Mouse (Mus musculus): ENCODE data around the gene Map4. TPM values are rescaled to one million over a fixed set of nuclear protein-coding genes. Genes with fewer than 3 reads are reported as not detected.

Gene Map4
- polyA plus RNA-seq, 1 experiment from 2014 or later = 30.4 TPM

DNA sequence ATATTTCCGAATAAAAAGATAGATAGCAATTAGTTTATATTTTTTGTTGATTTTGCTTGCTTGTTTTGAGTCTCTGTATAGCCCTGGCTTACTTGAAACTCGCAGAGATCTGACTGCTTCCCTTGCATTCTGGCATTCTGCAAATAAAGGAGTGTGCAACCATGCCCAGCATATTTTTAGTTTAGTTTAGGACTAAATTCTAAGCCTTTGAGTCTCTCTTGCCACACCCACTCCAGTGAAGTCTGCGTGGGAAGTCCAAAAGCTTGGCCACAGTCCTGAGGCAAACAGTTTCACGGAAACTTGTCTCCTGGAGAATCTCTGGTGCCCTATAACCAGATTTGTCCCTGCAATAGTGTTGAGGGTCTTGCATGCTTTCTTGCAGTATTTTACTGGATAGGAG, 113.1 kb downstream of the Map4 start:
- DNase-seq (ENCODE audit: low spot score) (no peak), ATAC-seq (replicated peaks; ENCODE audit: low FRiP score) (no peak)
- WGBS = 87% methylated on average over 4 of the region's 4 CpGs
- Histone ChIP-seq H3K27me3 (replicated peaks; ENCODE audit: control insufficient read depth, insufficient read depth, low read length) (no peaks in the 10 kb centered on the region), H3K27ac (ENCODE audit: low read depth, low read length) (no peak overlapping the region), H3K4me1 (replicated peaks; ENCODE audit: control insufficient read depth, insufficient read depth, low read length) (no peaks in the 10 kb centered on the region), H3K9ac (ENCODE audit: low read depth, low read length) (no peak overlapping the region), H3K36me3 (ENCODE audit: control insufficient read depth, insufficient read depth, low read length) (no peaks in the 10 kb centered on the region), H3K9me3 (ENCODE audit: control insufficient read depth, low read length) (no peaks in the 10 kb centered on the region), H3K4me3 (ENCODE audit: low read depth, low read length) (no peak overlapping the region), H3K4me2 (no peak overlapping the region)

DNA sequence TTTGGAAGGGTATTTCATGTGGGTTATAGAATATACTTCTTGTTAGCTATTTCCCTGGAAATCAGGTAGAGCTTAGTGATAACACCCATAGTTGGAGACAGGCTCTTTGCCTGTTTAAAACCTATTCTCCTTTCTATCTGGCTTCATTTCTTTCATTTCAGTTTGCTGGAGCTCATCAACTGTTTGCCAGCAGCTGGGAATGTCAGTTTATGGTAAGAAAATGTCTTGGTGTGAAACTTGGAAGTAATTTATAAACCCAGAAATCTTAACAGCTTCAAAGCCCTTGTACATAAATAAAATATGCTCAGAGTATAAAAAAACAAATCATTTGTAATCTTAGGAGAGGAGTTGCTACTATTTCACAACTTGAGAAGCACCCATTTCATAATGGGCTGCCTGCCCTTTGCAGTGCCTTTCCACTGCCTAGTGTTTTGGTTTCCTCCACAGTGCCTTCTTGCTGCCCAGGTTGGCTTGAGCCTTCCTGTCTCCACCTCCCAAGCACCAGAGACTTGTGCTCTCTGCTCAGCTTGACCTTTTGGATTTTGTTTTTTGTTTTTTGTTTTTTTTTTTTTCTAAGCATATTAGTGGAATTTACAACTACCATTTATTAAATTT, 114.6 kb downstream of the Map4 start:
- H3K27ac ChIP-seq (ENCODE audit: low read depth, low read length) = no peak overlapping the region
- DNase-seq (ENCODE audit: low spot score) (no peak), ATAC-seq (replicated peaks; ENCODE audit: low FRiP score) (no peak)
- H3K4me1 ChIP-seq (replicated peaks; ENCODE audit: control insufficient read depth, insufficient read depth, low read length) = no peaks in the 10 kb centered on the region
- no peak overlapping the region for H3K4me2 ChIP-seq
- H3K27me3 ChIP-seq (replicated peaks; ENCODE audit: control insufficient read depth, insufficient read depth, low read length) = no peaks in the 10 kb centered on the region
- no peaks in the 10 kb centered on the region for H3K9me3 ChIP-seq (ENCODE audit: control insufficient read depth, low read length)
- H3K9ac ChIP-seq (ENCODE audit: low read depth, low read length) = no peak overlapping the region
- H3K36me3 ChIP-seq (ENCODE audit: control insufficient read depth, insufficient read depth, low read length) = no peaks in the 10 kb centered on the region
- no peak overlapping the region for H3K4me3 ChIP-seq (ENCODE audit: low read depth, low read length)

DNA sequence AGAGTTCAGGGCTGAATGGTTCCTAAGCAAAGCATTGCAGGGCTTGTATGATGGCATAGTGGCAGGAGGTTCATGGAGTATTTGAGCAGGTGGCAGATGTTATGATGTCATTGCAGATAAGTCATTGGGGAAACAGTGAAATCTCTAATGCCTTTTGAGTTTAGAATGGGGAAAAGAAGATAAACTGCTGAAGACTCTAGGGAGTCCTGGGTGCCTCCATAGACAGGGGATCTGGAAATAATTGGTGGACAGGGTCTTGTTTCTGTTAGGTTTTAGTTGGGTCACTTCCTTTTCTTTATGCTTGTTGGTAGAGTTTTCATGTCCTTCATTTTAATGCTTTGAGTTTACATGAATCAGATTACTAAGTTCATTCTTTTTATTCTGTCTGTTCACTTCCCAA, 116.0 kb downstream of the Map4 start:
- Histone ChIP-seq H3K27ac (ENCODE audit: low read depth, low read length) (no peak overlapping the region), H3K4me1 (replicated peaks; ENCODE audit: control insufficient read depth, insufficient read depth, low read length) (no peaks in the 10 kb centered on the region), H3K9me3 (ENCODE audit: control insufficient read depth, low read length) (no peaks in the 10 kb centered on the region), H3K4me2 (no peak overlapping the region), H3K4me3 (ENCODE audit: low read depth, low read length) (no peak overlapping the region), H3K27me3 (replicated peaks; ENCODE audit: control insufficient read depth, insufficient read depth, low read length) (no peaks in the 10 kb centered on the region), H3K9ac (ENCODE audit: low read depth, low read length) (no peak overlapping the region), H3K36me3 (ENCODE audit: control insufficient read depth, insufficient read depth, low read length) (no peaks in the 10 kb centered on the region)
- no peak for DNase-seq (ENCODE audit: low spot score)
- no peak for ATAC-seq (replicated peaks; ENCODE audit: low FRiP score)

DNA sequence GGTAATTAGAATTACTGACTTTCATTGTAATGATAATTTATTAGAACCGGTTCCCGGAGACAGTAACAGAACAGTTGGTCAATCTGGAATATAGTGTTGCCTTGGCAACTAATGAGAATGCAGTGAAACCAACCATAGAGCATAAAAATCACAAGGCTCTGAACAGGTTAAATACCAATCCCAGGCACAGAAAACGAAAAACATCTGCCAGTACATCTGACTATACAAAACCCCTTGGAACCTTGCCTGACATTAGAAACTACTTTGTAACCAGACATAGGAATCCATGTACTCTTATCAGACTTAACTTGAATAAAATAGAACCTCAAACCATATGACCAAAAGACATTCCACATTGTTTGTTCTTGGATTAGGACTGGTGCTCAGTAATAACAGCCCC, 116.6 kb downstream of the Map4 start:
- no peak overlapping the region for H3K4me3 ChIP-seq (ENCODE audit: low read depth, low read length)
- no peak for ATAC-seq (replicated peaks; ENCODE audit: low FRiP score)
- no peaks in the 10 kb centered on the region for H3K27me3 ChIP-seq (replicated peaks; ENCODE audit: control insufficient read depth, insufficient read depth, low read length)
- H3K9me3 ChIP-seq (ENCODE audit: control insufficient read depth, low read length) = no peaks in the 10 kb centered on the region
- H3K4me1 ChIP-seq (replicated peaks; ENCODE audit: control insufficient read depth, insufficient read depth, low read length) = no peaks in the 10 kb centered on the region
- H3K4me2 ChIP-seq = no peak overlapping the region
- no peak overlapping the region for H3K27ac ChIP-seq (ENCODE audit: low read depth, low read length)
- no peaks in the 10 kb centered on the region for H3K36me3 ChIP-seq (ENCODE audit: control insufficient read depth, insufficient read depth, low read length)
- no peak for DNase-seq (ENCODE audit: low spot score)
- 79% methylated on average over 3 of the region's 3 CpGs for WGBS
- no peak overlapping the region for H3K9ac ChIP-seq (ENCODE audit: low read depth, low read length)

DNA sequence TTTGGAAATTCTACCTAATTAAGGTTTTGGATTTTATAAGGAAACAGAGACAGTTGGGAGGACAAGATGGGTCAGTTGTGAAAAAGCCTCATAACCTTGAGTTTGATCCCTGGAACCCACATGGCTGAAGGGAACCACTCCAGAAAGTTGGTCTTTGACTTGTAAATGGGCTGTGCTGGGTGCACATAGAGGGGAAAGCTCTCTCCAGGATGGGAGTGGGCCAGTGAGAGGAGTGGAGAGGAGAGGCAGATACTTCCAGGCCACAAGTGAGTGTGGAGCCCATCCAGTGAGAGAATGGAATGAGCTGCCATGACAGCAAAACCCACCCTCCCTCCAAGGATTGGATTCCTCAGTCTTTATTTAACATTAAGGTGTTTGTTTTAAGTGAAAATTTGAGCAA, 119.9 kb downstream of the Map4 start:
- Histone ChIP-seq H3K4me1 (replicated peaks; ENCODE audit: control insufficient read depth, insufficient read depth, low read length) (no peaks in the 10 kb centered on the region), H3K36me3 (ENCODE audit: control insufficient read depth, insufficient read depth, low read length) (no peaks in the 10 kb centered on the region), H3K9ac (ENCODE audit: low read depth, low read length) (no peak overlapping the region), H3K27me3 (replicated peaks; ENCODE audit: control insufficient read depth, insufficient read depth, low read length) (no peaks in the 10 kb centered on the region), H3K4me2 (no peak overlapping the region), H3K27ac (ENCODE audit: low read depth, low read length) (no peak overlapping the region), H3K4me3 (ENCODE audit: low read depth, low read length) (no peak overlapping the region), H3K9me3 (ENCODE audit: control insufficient read depth, low read length) (no peaks in the 10 kb centered on the region)
- no peak for DNase-seq (ENCODE audit: low spot score)
- no peak for ATAC-seq (replicated peaks; ENCODE audit: low FRiP score)

DNA sequence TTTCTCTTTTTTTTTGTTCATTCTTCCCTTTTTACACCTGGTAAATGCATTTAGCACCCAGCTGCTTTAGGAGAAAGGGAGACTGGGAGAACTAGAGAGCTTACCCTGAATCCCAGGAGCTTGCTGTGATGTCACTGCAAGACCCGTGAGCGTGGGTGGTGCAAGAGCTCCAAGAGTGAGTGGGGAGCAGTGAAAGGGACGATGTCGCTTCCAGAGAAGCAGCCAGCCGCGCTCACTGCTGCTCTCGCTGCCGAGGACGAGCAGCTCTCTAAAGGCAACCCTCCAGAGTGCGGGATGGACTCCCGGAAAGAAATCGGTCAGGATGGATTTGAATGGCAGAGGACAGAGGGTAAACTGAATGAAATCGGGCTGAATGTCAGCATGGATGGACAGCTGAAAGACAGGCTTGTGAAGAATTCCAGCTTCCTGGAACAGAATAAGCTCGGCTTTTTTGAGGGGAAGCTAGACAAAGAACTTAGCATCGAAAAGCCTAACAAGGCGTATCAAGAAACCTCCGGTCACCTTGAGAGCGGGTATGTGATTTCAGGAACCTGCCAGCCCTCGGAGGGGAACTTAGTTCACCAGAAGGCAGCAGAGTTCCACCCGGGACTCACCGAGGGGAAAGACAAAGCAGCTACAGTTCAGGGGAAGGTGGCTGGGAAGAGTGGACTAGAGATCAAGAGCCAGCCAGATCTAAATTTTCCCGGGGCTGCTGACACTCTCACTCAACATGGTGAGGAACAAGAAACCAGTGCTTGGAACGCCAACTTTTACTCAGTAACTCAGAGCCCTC, 120.8 kb downstream of the Map4 start:
- H3K4me1 ChIP-seq (replicated peaks; ENCODE audit: control insufficient read depth, insufficient read depth, low read length) = no peaks in the 10 kb centered on the region
- no peak overlapping the region for H3K4me2 ChIP-seq
- no peak for DNase-seq (ENCODE audit: low spot score)
- no peaks in the 10 kb centered on the region for H3K9me3 ChIP-seq (ENCODE audit: control insufficient read depth, low read length)
- no peaks in the 10 kb centered on the region for H3K36me3 ChIP-seq (ENCODE audit: control insufficient read depth, insufficient read depth, low read length)
- no peak overlapping the region for H3K9ac ChIP-seq (ENCODE audit: low read depth, low read length)
- no peaks in the 10 kb centered on the region for H3K27me3 ChIP-seq (replicated peaks; ENCODE audit: control insufficient read depth, insufficient read depth, low read length)
- no peak overlapping the region for H3K27ac ChIP-seq (ENCODE audit: low read depth, low read length)
- no peak for ATAC-seq (replicated peaks; ENCODE audit: low FRiP score)
- no peak overlapping the region for H3K4me3 ChIP-seq (ENCODE audit: low read depth, low read length)
- 78% methylated on average over 23 of the region's 23 CpGs for WGBS

DNA sequence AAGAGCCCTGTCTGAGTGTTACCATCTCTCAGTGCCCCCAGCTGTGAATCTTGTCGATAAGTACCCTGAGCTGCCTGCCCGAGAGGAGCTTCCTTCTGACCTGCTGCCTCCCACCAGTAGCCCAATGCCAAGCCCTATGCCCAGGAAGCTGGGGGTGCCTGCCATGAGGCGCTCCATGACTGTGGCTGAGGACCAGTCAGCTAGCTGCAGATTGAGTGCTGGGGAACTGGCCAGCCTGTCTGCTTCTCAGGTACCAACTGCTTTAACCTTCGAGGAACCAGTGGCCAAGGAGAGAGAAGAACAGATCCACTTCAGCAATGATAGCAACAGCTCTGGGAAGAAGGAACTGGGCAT, 121.7 kb downstream of the Map4 start:
- ATAC-seq (replicated peaks; ENCODE audit: low FRiP score) (no peak), DNase-seq (ENCODE audit: low spot score) (no peak)
- H3K4me3 ChIP-seq (ENCODE audit: low read depth, low read length) = no peak overlapping the region
- no peaks in the 10 kb centered on the region for H3K4me1 ChIP-seq (replicated peaks; ENCODE audit: control insufficient read depth, insufficient read depth, low read length)
- H3K36me3 ChIP-seq (ENCODE audit: control insufficient read depth, insufficient read depth, low read length) = no peaks in the 10 kb centered on the region
- no peaks in the 10 kb centered on the region for H3K9me3 ChIP-seq (ENCODE audit: control insufficient read depth, low read length)
- no peaks in the 10 kb centered on the region for H3K27me3 ChIP-seq (replicated peaks; ENCODE audit: control insufficient read depth, insufficient read depth, low read length)
- no peak overlapping the region for H3K9ac ChIP-seq (ENCODE audit: low read depth, low read length)
- H3K27ac ChIP-seq (ENCODE audit: low read depth, low read length) = no peak overlapping the region
- 85% methylated on average over 4 of the region's 4 CpGs for WGBS
- no peak overlapping the region for H3K4me2 ChIP-seq

DNA sequence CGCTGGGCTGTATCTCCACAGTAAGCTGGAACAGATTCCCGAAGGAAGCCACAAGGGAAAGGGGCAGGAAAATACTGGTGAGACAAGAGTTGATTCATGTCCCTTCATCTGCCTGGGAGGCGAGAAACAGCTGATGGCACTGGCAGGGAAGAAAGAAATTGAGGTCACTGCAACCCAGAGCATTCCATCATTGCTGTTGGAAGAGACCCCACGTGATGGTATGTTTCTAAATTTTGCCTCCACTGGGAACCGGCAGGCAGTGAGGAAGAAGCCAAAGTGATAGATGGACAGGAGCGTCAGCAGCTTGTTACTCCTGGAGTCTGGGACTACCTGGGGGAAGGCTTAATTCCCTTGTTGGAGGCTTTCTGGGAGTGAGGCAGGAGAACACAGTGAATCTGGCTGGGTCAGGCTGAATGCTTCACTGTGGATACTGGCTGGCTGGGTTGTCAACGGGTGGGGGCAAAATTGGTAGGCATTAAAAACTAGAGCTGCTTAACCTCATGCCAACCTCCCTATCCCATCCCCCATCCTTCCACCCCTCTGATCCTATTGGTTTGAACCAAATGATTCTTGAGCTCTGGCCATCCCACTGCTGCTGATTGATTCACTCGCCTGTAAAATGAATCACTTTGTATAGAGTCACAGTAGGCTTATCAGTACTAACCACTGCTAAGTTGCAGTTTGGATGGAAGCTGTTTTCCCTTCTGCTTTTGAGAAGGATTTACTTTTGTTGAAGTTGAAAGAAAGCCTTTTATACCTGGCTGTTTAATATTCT, 122.2 kb downstream of the Map4 start:
- ATAC-seq (replicated peaks; ENCODE audit: low FRiP score) = no peak
- H3K9me3 ChIP-seq (ENCODE audit: control insufficient read depth, low read length) = no peaks in the 10 kb centered on the region
- no peak overlapping the region for H3K4me3 ChIP-seq (ENCODE audit: low read depth, low read length)
- H3K27ac ChIP-seq (ENCODE audit: low read depth, low read length) = no peak overlapping the region
- no peak overlapping the region for H3K9ac ChIP-seq (ENCODE audit: low read depth, low read length)
- no peak overlapping the region for H3K4me2 ChIP-seq
- H3K4me1 ChIP-seq (replicated peaks; ENCODE audit: control insufficient read depth, insufficient read depth, low read length) = no peaks in the 10 kb centered on the region
- DNase-seq (ENCODE audit: low spot score) = no peak
- 65% methylated on average over 8 of the region's 8 CpGs for WGBS
- no peaks in the 10 kb centered on the region for H3K36me3 ChIP-seq (ENCODE audit: control insufficient read depth, insufficient read depth, low read length)
- H3K27me3 ChIP-seq (replicated peaks; ENCODE audit: control insufficient read depth, insufficient read depth, low read length) = no peaks in the 10 kb centered on the region

DNA sequence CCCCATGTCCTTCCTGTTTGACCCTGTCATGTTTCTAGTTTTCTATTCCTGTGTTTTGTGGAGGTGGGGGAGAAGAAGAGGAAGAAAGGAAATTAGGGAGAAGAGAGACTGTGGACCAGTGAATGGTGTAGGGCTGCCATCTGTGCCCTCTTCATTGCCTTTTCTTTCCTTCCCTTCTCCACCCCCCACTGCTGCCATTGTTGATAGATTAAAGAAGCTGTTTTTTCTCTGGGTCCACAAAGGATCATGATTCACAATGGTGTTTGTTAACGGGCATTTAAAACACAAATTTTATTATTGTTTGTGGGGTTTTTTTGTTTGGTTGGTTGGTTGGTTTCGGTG, 122.8 kb downstream of the Map4 start:
- Histone ChIP-seq H3K4me2 (no peak overlapping the region), H3K9me3 (ENCODE audit: control insufficient read depth, low read length) (no peaks in the 10 kb centered on the region), H3K4me3 (ENCODE audit: low read depth, low read length) (no peak overlapping the region), H3K9ac (ENCODE audit: low read depth, low read length) (no peak overlapping the region), H3K27ac (ENCODE audit: low read depth, low read length) (no peak overlapping the region), H3K27me3 (replicated peaks; ENCODE audit: control insufficient read depth, insufficient read depth, low read length) (no peaks in the 10 kb centered on the region), H3K36me3 (ENCODE audit: control insufficient read depth, insufficient read depth, low read length) (no peaks in the 10 kb centered on the region), H3K4me1 (replicated peaks; ENCODE audit: control insufficient read depth, insufficient read depth, low read length) (no peaks in the 10 kb centered on the region)
- WGBS = 88% methylated on average over 2 of the region's 2 CpGs
- no peak for DNase-seq (ENCODE audit: low spot score)
- no peak for ATAC-seq (replicated peaks; ENCODE audit: low FRiP score)
